Mouse (Mus musculus): Measurements from ENCODE around the gene Myh7. TPM values are rescaled to one million over a fixed set of nuclear protein-coding genes. Genes with fewer than 3 reads are reported as not detected.
A peak's percentile ranks its signal among the peaks of the same experiment; 100 is the strongest.

Gene Myh7
- polyA plus RNA-seq, 1 experiment from 2014 or later, result 37.3 TPM

GRCm38 (mm10) chr14:54936831-54937160 lies 57.6 kb downstream of the Myh7 start:
- Histone ChIP-seq H3K4me3 (ENCODE audit: low read length) (no peak overlapping the region), H3K4me1 (replicated peaks; ENCODE audit: control insufficient read depth, insufficient read depth, low read length) (peaks cover 3% of the 10 kb centered on the region; the same call in 1 of the 2 replicates), H3K9ac (ENCODE audit: low read length) (no peak overlapping the region), H3K36me3 (ENCODE audit: control insufficient read depth, insufficient read depth, low read length) (no peaks in the 10 kb centered on the region), H3K27ac (ENCODE audit: low read length) (no peak overlapping the region), H3K9me3 (ENCODE audit: control insufficient read depth, low read length) (no peaks in the 10 kb centered on the region), H3K27me3 (ENCODE audit: control insufficient read depth, insufficient read depth, low read depth, low read length) (no peaks in the 10 kb centered on the region), H3K4me2 (ENCODE audit: low read depth, low read length) (no peak overlapping the region)
- ATAC-seq (ENCODE audit: low read depth), result no peak
- WGBS, result 48% methylated on average over 6 of the region's 6 CpGs

- Histone ChIP-seq H3K4me3 (ENCODE audit: low read length) (no peak within 1 kb of the TSS), H3K9me3 (ENCODE audit: control insufficient read depth, low read length) (no peaks in the 10 kb centered on the region), H3K4me2 (ENCODE audit: low read depth, low read length) (no peak within 1 kb of the TSS), H3K4me1 (replicated peaks; ENCODE audit: control insufficient read depth, insufficient read depth, low read length) (peaks cover 3% of the 10 kb centered on the region; the same call in 1 of the 2 replicates), H3K27me3 (ENCODE audit: control insufficient read depth, insufficient read depth, low read depth, low read length) (no peaks in the 10 kb centered on the region), H3K36me3 (ENCODE audit: control insufficient read depth, insufficient read depth, low read length) (no peaks in the 10 kb centered on the region), H3K27ac (ENCODE audit: low read length) (no peak within 1 kb of the TSS), H3K9ac (ENCODE audit: low read length) (0 out of 2 replicates have a peak within 1 kb of the TSS, but pooled peaks have one; percentile 4)
- 36% methylated on average over 8 of the region's 8 CpGs for WGBS
- no peak for ATAC-seq (ENCODE audit: low read depth)
These were observed 58.3 kb downstream of the Myh7 start, which contains the start of gene Cmtm5 for GRCm38 (mm10) chr14:54935904-54936830. Gene Cmtm5 (plus strand): TSS chr14:54936261.

- Histone ChIP-seq H3K27ac (ENCODE audit: low read length) (no peak within 1 kb of the TSS), H3K9ac (ENCODE audit: low read length) (no peak within 1 kb of the TSS), H3K27me3 (ENCODE audit: control insufficient read depth, insufficient read depth, low read depth, low read length) (no peaks in the 10 kb centered on the region), H3K4me3 (ENCODE audit: low read length) (no peak within 1 kb of the TSS), H3K4me1 (replicated peaks; ENCODE audit: control insufficient read depth, insufficient read depth, low read length) (peaks cover 3% of the 10 kb centered on the region; the same call in 1 of the 2 replicates), H3K4me2 (ENCODE audit: low read depth, low read length) (no peak within 1 kb of the TSS), H3K9me3 (ENCODE audit: control insufficient read depth, low read length) (no peaks in the 10 kb centered on the region), H3K36me3 (ENCODE audit: control insufficient read depth, insufficient read depth, low read length) (no peaks in the 10 kb centered on the region)
- peak; percentile 20; the same call in 1 of the 2 replicates for ATAC-seq (ENCODE audit: low read depth)
- 24% methylated on average over 6 of the region's 6 CpGs for WGBS
These were observed 61.7 kb downstream of the Myh7 start, which contains the start of gene Il25 for GRCm38 (mm10) chr14:54932645-54933150. Gene Il25 (plus strand): TSS chr14:54932695.

GRCm38 (mm10) chr14:54930431-54930830 lies 64.0 kb downstream of the Myh7 start:
- no peak overlapping the region for H3K4me3 ChIP-seq (ENCODE audit: low read length)
- H3K36me3 ChIP-seq (ENCODE audit: control insufficient read depth, insufficient read depth, low read length), result no peaks in the 10 kb centered on the region
- no peak overlapping the region for H3K9ac ChIP-seq (ENCODE audit: low read length)
- H3K4me2 ChIP-seq (ENCODE audit: low read depth, low read length), result no peak overlapping the region
- H3K4me1 ChIP-seq (replicated peaks; ENCODE audit: control insufficient read depth, insufficient read depth, low read length), result peaks cover 6% of the 10 kb centered on the region
- H3K27ac ChIP-seq (ENCODE audit: low read length), result no peak overlapping the region
- ATAC-seq (ENCODE audit: low read depth), result no peak
- H3K27me3 ChIP-seq (ENCODE audit: control insufficient read depth, insufficient read depth, low read depth, low read length), result peaks cover 2% of the 10 kb centered on the region; the same call in 1 of the 2 replicates
- WGBS, result 33% methylated on average over 2 of the region's 2 CpGs
- no peaks in the 10 kb centered on the region for H3K9me3 ChIP-seq (ENCODE audit: control insufficient read depth, low read length)

GRCm38 (mm10) chr14:54929801-54930200 lies 64.6 kb downstream of the Myh7 start:
- 63% methylated on average over 5 of the region's 5 CpGs for WGBS
- H3K9ac ChIP-seq (ENCODE audit: low read length), result no peak overlapping the region
- H3K4me3 ChIP-seq (ENCODE audit: low read length), result no peak overlapping the region
- H3K4me2 ChIP-seq (ENCODE audit: low read depth, low read length), result no peak overlapping the region
- no peak overlapping the region for H3K27ac ChIP-seq (ENCODE audit: low read length)
- no peaks in the 10 kb centered on the region for H3K36me3 ChIP-seq (ENCODE audit: control insufficient read depth, insufficient read depth, low read length)
- H3K27me3 ChIP-seq (ENCODE audit: control insufficient read depth, insufficient read depth, low read depth, low read length), result peaks cover 3% of the 10 kb centered on the region; the same call in 1 of the 2 replicates
- no peaks in the 10 kb centered on the region for H3K9me3 ChIP-seq (ENCODE audit: control insufficient read depth, low read length)
- ATAC-seq (ENCODE audit: low read depth), result no peak
- peaks cover 12% of the 10 kb centered on the region for H3K4me1 ChIP-seq (replicated peaks; ENCODE audit: control insufficient read depth, insufficient read depth, low read length)

- Histone ChIP-seq H3K27me3 (ENCODE audit: control insufficient read depth, insufficient read depth, low read depth, low read length) (peaks cover 3% of the 10 kb centered on the region; the same call in 1 of the 2 replicates), H3K9me3 (ENCODE audit: control insufficient read depth, low read length) (no peaks in the 10 kb centered on the region), H3K4me2 (ENCODE audit: low read depth, low read length) (peak overlapping the region; percentile 84), H3K27ac (ENCODE audit: low read length) (peak overlapping the region; percentile 97), H3K9ac (ENCODE audit: low read length) (peak overlapping the region; percentile 79), H3K4me3 (ENCODE audit: low read length) (peak overlapping the region; percentile 55), H3K36me3 (ENCODE audit: control insufficient read depth, insufficient read depth, low read length) (no peaks in the 10 kb centered on the region), H3K4me1 (replicated peaks; ENCODE audit: control insufficient read depth, insufficient read depth, low read length) (peaks cover 17% of the 10 kb centered on the region)
- 18% methylated on average over 7 of the region's 7 CpGs for WGBS
- ATAC-seq (ENCODE audit: low read depth), result no peak
These were observed 67.1 kb downstream of the Myh7 start for GRCm38 (mm10) chr14:54927296-54927695.

GRCm38 (mm10) chr14:54926401-54927158 lies 67.8 kb downstream of the Myh7 start:
- peak overlapping the region; percentile 55 for H3K4me3 ChIP-seq (ENCODE audit: low read length)
- H3K4me1 ChIP-seq (replicated peaks; ENCODE audit: control insufficient read depth, insufficient read depth, low read length), result peaks cover 17% of the 10 kb centered on the region
- H3K9me3 ChIP-seq (ENCODE audit: control insufficient read depth, low read length), result no peaks in the 10 kb centered on the region
- ATAC-seq (ENCODE audit: low read depth), result peak; percentile 82
- WGBS, result 1% methylated on average over 51 of the region's 58 CpGs
- H3K36me3 ChIP-seq (ENCODE audit: control insufficient read depth, insufficient read depth, low read length), result peaks cover 5% of the 10 kb centered on the region
- peak overlapping the region; percentile 84 for H3K4me2 ChIP-seq (ENCODE audit: low read depth, low read length)
- H3K27me3 ChIP-seq (ENCODE audit: control insufficient read depth, insufficient read depth, low read depth, low read length), result peaks cover 3% of the 10 kb centered on the region; the same call in 1 of the 2 replicates
- peak overlapping the region; percentile 79 for H3K9ac ChIP-seq (ENCODE audit: low read length)
- H3K27ac ChIP-seq (ENCODE audit: low read length), result peak overlapping the region; percentile 97

GRCm38 (mm10) chr14:54925349-54926342 lies 68.8 kb downstream of the Myh7 start, which contains the start of gene Efs:
Gene Efs (minus strand): TSS chr14:54926126.
- peak; percentile 73 for ATAC-seq (ENCODE audit: low read depth)
- Histone ChIP-seq H3K27ac (ENCODE audit: low read length) (peak within 1 kb of the TSS; percentile 97), H3K4me3 (ENCODE audit: low read length) (peak within 1 kb of the TSS; percentile 55), H3K9me3 (ENCODE audit: control insufficient read depth, low read length) (0 out of 2 replicates have a peak, but pooled peaks cover 4% of the 10 kb centered on the region), H3K4me2 (ENCODE audit: low read depth, low read length) (peak within 1 kb of the TSS; percentile 84), H3K36me3 (ENCODE audit: control insufficient read depth, insufficient read depth, low read length) (peaks cover 12% of the 10 kb centered on the region), H3K9ac (ENCODE audit: low read length) (peak within 1 kb of the TSS; percentile 79), H3K4me1 (replicated peaks; ENCODE audit: control insufficient read depth, insufficient read depth, low read length) (peaks cover 17% of the 10 kb centered on the region), H3K27me3 (ENCODE audit: control insufficient read depth, insufficient read depth, low read depth, low read length) (peaks cover 3% of the 10 kb centered on the region; the same call in 1 of the 2 replicates)
- 5% methylated on average over 55 of the region's 57 CpGs for WGBS
